Mouse (Mus musculus): ENCODE results near the gene Unc80. TPM values are rescaled to one million over a fixed set of nuclear protein-coding genes. Genes with fewer than 3 reads are reported as not detected.

Gene Unc80
- polyA plus RNA-seq, 1 experiment from 2014 or later, result 0.04 TPM

DNA sequence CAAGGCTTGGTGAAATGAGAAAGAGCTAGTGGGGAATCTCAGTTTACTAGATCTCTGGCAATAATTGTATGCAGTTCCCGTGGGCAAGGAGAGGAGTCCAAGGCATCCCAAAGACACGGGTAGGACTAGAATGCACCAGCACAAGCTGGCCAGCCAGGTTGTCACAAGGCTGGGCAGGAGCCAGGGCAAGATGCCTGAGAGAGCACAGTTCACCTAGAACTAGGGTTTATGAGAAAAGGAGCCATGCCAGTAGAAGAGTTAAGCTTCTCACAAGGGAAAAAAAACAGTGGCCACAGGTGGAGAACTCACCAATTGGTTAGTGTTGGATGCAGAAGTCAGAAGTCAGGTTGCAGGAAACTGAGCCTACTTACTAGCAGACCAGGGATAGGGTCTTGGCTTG, 18.7 kb upstream of the Unc80 start:
- TF ChIP-seq EP300 (IDR thresholded peaks at IDR 0.05; ENCODE audit: low read depth) (no peak), CTCF (IDR thresholded peaks at IDR 0.05; ENCODE audit: low read depth) (no peak)
- H3K9me3 ChIP-seq (ENCODE audit: low read length), result no peaks in the 10 kb centered on the region
- ATAC-seq (no peak), DNase-seq (no peak)
- no peaks in the 10 kb centered on the region for H3K27me3 ChIP-seq (ENCODE audit: insufficient read depth, low read length)
- H3K27ac ChIP-seq (ENCODE audit: low read depth), result no peak overlapping the region
- no peak overlapping the region for H3K4me2 ChIP-seq (ENCODE audit: low read depth, low read length)
- no peak overlapping the region for H3K4me3 ChIP-seq (ENCODE audit: low read depth, low read length)
- no peaks in the 10 kb centered on the region for H3K4me1 ChIP-seq (ENCODE audit: insufficient read depth)
- no peak overlapping the region for H3K9ac ChIP-seq (replicated peaks)
- no peaks in the 10 kb centered on the region for H3K36me3 ChIP-seq (replicated peaks; ENCODE audit: insufficient read depth, low read length)
- 68% methylated on average over 2 of the region's 2 CpGs for WGBS (ENCODE audit: insufficient replicate concordance)

DNA sequence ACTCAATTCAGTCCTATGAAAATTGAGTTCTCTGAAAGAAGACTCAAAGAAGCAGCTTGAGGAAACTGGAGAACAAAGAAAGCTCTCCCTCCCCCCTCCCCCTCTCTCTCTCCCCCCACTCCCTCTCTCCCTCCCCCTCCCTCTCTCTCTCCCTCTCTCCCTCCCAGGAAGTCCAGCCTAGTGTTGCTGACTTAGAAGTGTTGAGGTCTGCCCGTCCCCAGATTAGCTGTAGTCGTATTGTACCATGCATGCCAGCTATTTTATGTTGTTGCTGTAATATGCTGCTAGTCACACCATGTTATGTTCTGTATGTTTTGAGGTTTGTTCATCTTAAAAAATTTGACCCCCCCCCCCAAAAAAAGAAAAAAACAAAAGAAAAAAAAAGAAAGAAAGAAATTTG, 11.6 kb upstream of the Unc80 start:
- H3K4me3 ChIP-seq (ENCODE audit: low read depth, low read length), result no peak overlapping the region
- H3K36me3 ChIP-seq (replicated peaks; ENCODE audit: insufficient read depth, low read length), result no peaks in the 10 kb centered on the region
- no peak overlapping the region for H3K9ac ChIP-seq (replicated peaks)
- H3K27ac ChIP-seq (ENCODE audit: low read depth), result no peak overlapping the region
- no peaks in the 10 kb centered on the region for H3K9me3 ChIP-seq (ENCODE audit: low read length)
- no peak overlapping the region for H3K4me2 ChIP-seq (ENCODE audit: low read depth, low read length)
- no peaks in the 10 kb centered on the region for H3K27me3 ChIP-seq (ENCODE audit: insufficient read depth, low read length)
- DNase-seq, result no peak
- no peaks in the 10 kb centered on the region for H3K4me1 ChIP-seq (ENCODE audit: insufficient read depth)
- no peak for ATAC-seq
- 17% methylated on average over 2 of the region's 2 CpGs for WGBS (ENCODE audit: insufficient replicate concordance)
- TF ChIP-seq EP300 (IDR thresholded peaks at IDR 0.05; ENCODE audit: low read depth) (no peak), CTCF (IDR thresholded peaks at IDR 0.05; ENCODE audit: low read depth) (no peak)

DNA sequence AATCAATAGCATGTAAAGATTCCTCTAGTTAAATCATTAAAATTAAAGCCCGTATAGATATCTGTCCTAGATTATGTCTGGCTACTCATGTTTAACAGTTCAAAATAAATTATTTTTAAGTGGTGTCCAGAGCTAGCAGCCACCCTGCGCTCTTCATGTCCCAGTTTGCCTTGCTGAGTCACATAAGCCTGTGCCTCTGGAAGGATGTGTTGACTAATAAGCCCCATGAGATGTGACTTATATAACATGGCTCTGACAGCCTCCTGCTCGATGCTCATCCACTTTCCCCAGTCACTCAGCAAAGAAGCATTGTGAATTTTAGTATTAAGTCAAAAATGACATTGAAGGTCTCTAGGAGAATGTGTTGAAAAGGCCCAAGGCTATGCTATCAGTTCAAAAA, 10.4 kb upstream of the Unc80 start:
- ATAC-seq (no peak), DNase-seq (no peak)
- no peak overlapping the region for H3K9ac ChIP-seq (replicated peaks)
- no peaks in the 10 kb centered on the region for H3K27me3 ChIP-seq (ENCODE audit: insufficient read depth, low read length)
- no peaks in the 10 kb centered on the region for H3K4me1 ChIP-seq (ENCODE audit: insufficient read depth)
- no peaks in the 10 kb centered on the region for H3K36me3 ChIP-seq (replicated peaks; ENCODE audit: insufficient read depth, low read length)
- 64% methylated on average over 3 of the region's 3 CpGs for WGBS (ENCODE audit: insufficient replicate concordance)
- TF ChIP-seq EP300 (IDR thresholded peaks at IDR 0.05; ENCODE audit: low read depth) (no peak), CTCF (IDR thresholded peaks at IDR 0.05; ENCODE audit: low read depth) (no peak)
- H3K4me3 ChIP-seq (ENCODE audit: low read depth, low read length), result no peak overlapping the region
- no peak overlapping the region for H3K27ac ChIP-seq (ENCODE audit: low read depth)
- no peaks in the 10 kb centered on the region for H3K9me3 ChIP-seq (ENCODE audit: low read length)
- no peak overlapping the region for H3K4me2 ChIP-seq (ENCODE audit: low read depth, low read length)

GRCm38 (mm10) chr1:66459394-66459793, 8.8 kb upstream of the Unc80 start:
- TF ChIP-seq CTCF (IDR thresholded peaks at IDR 0.05; ENCODE audit: low read depth), result no peak
- no peak for TF ChIP-seq EP300 (IDR thresholded peaks at IDR 0.05; ENCODE audit: low read depth)
- no peaks in the 10 kb centered on the region for H3K27me3 ChIP-seq (ENCODE audit: insufficient read depth, low read length)
- 69% methylated on average over 3 of the region's 3 CpGs for WGBS (ENCODE audit: insufficient replicate concordance)
- no peaks in the 10 kb centered on the region for H3K4me1 ChIP-seq (ENCODE audit: insufficient read depth)
- H3K9ac ChIP-seq (replicated peaks), result no peak overlapping the region
- no peak overlapping the region for H3K4me3 ChIP-seq (ENCODE audit: low read depth, low read length)
- H3K9me3 ChIP-seq (ENCODE audit: low read length), result no peaks in the 10 kb centered on the region
- DNase-seq, result no peak
- no peaks in the 10 kb centered on the region for H3K36me3 ChIP-seq (replicated peaks; ENCODE audit: insufficient read depth, low read length)
- no peak overlapping the region for H3K4me2 ChIP-seq (ENCODE audit: low read depth, low read length)
- no peak for ATAC-seq
- no peak overlapping the region for H3K27ac ChIP-seq (ENCODE audit: low read depth)

DNA sequence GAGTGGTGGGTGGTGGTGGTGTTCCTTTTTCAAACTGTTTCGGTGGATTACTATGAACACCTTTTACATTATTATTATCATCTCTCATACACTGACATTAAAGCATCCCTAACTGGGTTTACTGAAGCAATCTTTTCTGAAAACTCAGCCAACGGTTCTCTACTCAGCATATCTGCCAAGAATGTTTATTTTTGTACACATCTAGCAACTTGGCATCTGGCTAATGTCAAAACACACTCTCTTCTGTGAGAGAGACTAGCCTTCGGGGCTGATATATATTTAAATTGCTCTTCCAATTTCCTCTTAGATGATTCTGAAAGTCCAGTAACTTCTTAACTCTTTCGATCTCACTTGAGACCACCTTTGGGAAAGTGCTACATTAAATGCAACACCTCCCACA, 7.3 kb upstream of the Unc80 start:
- Histone ChIP-seq H3K4me3 (ENCODE audit: low read depth, low read length) (no peak overlapping the region), H3K27me3 (ENCODE audit: insufficient read depth, low read length) (no peaks in the 10 kb centered on the region), H3K4me1 (ENCODE audit: insufficient read depth) (no peaks in the 10 kb centered on the region), H3K36me3 (replicated peaks; ENCODE audit: insufficient read depth, low read length) (no peaks in the 10 kb centered on the region), H3K4me2 (ENCODE audit: low read depth, low read length) (no peak overlapping the region), H3K9ac (replicated peaks) (no peak overlapping the region), H3K9me3 (ENCODE audit: low read length) (no peaks in the 10 kb centered on the region), H3K27ac (ENCODE audit: low read depth) (no peak overlapping the region)
- no peak for ATAC-seq
- WGBS (ENCODE audit: insufficient replicate concordance), result 80% methylated on average over 4 of the region's 4 CpGs
- no peak for DNase-seq
- TF ChIP-seq CTCF (IDR thresholded peaks at IDR 0.05; ENCODE audit: low read depth), result no peak
- TF ChIP-seq EP300 (IDR thresholded peaks at IDR 0.05; ENCODE audit: low read depth), result no peak

- Histone ChIP-seq H3K27me3 (ENCODE audit: insufficient read depth, low read length) (peaks cover 10% of the 10 kb centered on the region), H3K4me1 (ENCODE audit: insufficient read depth) (0 out of 2 replicates have a peak, but pooled peaks cover 2% of the 10 kb centered on the region), H3K4me3 (ENCODE audit: low read depth, low read length) (no peak overlapping the region), H3K9ac (replicated peaks) (no peak overlapping the region), H3K4me2 (ENCODE audit: low read depth, low read length) (no peak overlapping the region), H3K36me3 (replicated peaks; ENCODE audit: insufficient read depth, low read length) (no peaks in the 10 kb centered on the region), H3K9me3 (ENCODE audit: low read length) (no peaks in the 10 kb centered on the region), H3K27ac (ENCODE audit: low read depth) (no peak overlapping the region)
- no peak for TF ChIP-seq EP300 (IDR thresholded peaks at IDR 0.05; ENCODE audit: low read depth)
- DNase-seq, result no peak
- WGBS (ENCODE audit: insufficient replicate concordance), result 24% methylated on average over 3 of the region's 3 CpGs
- no peak for ATAC-seq
These were observed 495 bp downstream of the Unc80 start for GRCm38 (mm10) chr1:66468704-66469020.

DNA sequence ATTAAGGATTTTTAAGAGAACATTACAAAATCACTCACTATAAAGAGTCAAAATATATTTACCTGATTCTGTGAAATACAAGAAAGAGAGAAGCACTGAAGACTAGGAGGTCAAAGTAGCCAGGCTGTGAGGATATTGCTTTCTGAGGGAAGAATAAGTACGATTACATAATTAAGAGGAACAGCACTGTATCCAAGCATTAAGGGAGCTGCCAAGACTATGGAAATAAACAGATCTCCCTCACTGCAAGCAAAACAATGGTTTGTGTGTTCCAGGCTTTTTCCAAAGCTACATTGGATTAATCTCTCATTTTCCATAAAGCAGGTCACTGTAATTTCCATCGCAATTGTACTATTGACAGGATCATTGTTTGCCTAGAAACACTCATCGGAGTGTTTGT, 14.6 kb downstream of the Unc80 start:
- Histone ChIP-seq H3K27me3 (ENCODE audit: insufficient read depth, low read length) (no peaks in the 10 kb centered on the region), H3K4me3 (ENCODE audit: low read depth, low read length) (no peak overlapping the region), H3K9me3 (ENCODE audit: low read length) (no peaks in the 10 kb centered on the region; the same call in 1 of the 2 replicates), H3K9ac (replicated peaks) (no peak overlapping the region), H3K4me2 (ENCODE audit: low read depth, low read length) (no peak overlapping the region), H3K27ac (ENCODE audit: low read depth) (no peak overlapping the region), H3K36me3 (replicated peaks; ENCODE audit: insufficient read depth, low read length) (no peaks in the 10 kb centered on the region), H3K4me1 (ENCODE audit: insufficient read depth) (no peaks in the 10 kb centered on the region)
- DNase-seq (no peak), ATAC-seq (no peak)
- TF ChIP-seq EP300 (IDR thresholded peaks at IDR 0.05; ENCODE audit: low read depth) (no peak), CTCF (IDR thresholded peaks at IDR 0.05; ENCODE audit: low read depth) (no peak)
- 81% methylated on average over 3 of the region's 3 CpGs for WGBS (ENCODE audit: insufficient replicate concordance)

All from liver, postnatal 0 days (tissue).